Mouse (Mus musculus): ENCODE measurements around the gene Kmt2c.
"Not testable (repeated sequence)": the region's sequence is repeated elsewhere in the genome, so short reads cannot be mapped to it uniquely, and the experiment has no call there.

Gene Kmt2c

DNA sequence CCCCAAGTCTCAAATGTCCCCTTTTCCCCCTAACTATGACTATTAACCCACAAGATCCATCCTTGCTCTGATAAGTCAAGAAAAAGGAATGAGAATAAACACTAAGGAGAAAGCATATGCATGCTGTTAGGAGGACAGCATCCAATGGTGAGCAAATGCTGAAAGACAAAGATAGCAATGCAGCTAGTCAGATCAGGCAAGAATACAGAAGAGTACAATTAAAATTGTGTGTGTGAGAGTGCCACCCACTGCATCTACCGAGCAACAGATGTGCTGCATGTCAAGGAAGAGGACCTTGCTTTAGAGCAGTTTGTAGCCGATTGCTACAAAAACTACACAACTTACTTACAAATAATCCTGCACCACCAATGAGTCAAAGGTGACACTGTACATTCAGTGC lies 145.1 kb downstream of the Kmt2c start:
- no peak for DNase-seq

- no peak for DNase-seq
Observed at GRCm38 (mm10) chr5:25331322-25331721, 167.3 kb downstream of the Kmt2c start.

GRCm38 (mm10) chr5:25313881-25314280 lies 184.7 kb downstream of the Kmt2c start:
- peak; percentile 57 to 59 for DNase-seq

GRCm38 (mm10) chr5:25310226-25310625 lies 188.4 kb downstream of the Kmt2c start:
- no peak for DNase-seq

- DNase-seq, result no peak
Observed at GRCm38 (mm10) chr5:25296830-25297229, 201.8 kb downstream of the Kmt2c start.

- no peak for DNase-seq
Observed at GRCm38 (mm10) chr5:25283988-25284387, 214.6 kb downstream of the Kmt2c start.

- no peak for DNase-seq
Observed at GRCm38 (mm10) chr5:25276365-25276764, 222.2 kb downstream of the Kmt2c start.

DNA sequence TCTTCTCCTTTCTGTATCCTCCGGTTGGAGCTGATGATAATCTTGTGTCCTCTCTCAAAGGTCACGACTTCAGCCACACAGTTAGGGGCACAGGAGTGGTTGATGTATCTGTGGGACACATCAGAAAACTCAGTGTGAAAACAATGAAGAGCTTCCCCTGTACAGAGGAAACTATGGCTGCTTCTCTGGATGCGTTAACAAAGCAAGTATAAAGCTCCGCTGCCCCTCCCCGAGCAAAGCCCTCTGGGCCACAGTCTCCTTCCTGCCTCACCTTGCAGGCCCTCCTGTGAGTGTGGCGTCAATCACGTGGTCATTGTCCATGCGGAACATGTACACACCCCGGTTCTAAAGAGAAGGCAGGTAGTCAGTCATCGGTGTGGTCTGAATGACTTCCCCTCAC lies 223.0 kb downstream of the Kmt2c start:
- no peak for DNase-seq

DNA sequence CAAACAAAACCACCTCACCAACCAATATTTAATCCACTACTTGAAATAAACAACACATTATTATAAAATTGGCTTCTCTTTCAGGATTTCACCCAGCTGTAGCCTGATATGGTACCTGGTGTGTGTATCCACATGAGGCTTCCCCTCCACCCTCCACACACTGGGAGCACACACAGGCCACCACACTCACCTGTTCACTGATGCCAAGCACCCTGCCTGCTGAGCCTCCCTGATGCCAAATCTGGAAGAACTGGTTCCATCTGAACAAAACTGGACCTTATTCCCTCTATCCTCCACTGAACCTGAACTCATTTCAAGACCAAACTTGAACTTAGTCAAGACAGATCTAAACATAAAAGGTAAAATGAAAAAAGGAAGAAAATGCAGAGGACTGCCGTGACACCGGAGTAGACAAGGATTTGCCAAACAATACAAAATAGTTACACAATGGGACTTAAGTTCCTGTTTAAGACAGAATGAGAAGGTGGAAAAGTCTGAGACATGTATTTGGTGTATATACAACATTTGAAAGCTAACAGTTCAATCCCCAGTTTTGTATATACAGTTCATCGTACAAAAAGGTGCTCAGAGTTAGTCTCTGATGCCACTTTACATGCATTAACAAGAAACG lies 230.2 kb downstream of the Kmt2c start:
- DNase-seq, result no peak

DNA sequence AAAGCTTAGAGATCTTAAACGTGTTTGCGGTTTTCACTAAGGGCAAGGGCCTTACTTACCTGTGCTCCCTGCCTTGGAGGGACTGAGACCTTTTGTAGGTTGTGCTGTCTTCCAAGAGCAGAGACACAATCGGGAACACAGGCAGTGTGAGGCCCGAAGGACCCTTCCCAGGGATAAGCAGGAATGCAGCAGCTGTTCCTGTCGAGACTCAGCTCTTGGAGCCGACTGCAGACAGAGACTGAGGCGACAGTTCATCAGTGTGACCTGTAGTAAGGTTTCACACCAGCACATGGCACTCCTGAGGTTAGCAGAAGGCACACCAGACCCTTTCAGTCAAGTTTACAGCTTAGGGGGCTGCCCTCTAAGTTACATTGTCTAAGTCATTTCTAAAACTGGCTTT lies 236.3 kb downstream of the Kmt2c start:
- no peak for DNase-seq

DNA sequence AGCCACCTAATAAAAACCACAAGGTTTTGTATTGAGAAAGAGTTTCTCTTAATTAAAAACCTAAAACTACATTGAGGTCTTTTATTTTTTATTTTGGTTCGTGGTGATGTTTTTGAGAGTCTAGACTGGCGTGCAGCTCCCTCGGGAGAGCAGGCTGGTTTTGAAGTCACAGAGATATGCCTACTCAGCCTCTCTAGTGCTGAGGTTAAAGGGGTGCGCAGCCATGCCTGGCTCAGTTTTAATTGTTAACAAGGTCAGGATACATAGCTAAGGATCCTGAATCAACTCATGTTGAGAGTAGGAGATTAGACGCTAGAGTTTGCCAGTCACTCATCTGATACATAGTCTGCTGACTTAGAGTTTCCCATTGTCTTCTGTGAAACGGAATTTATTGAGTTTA lies 237.1 kb downstream of the Kmt2c start:
- no peak for DNase-seq

- no peak for DNase-seq
Observed at GRCm38 (mm10) chr5:25256686-25257085, 241.9 kb downstream of the Kmt2c start.

DNA sequence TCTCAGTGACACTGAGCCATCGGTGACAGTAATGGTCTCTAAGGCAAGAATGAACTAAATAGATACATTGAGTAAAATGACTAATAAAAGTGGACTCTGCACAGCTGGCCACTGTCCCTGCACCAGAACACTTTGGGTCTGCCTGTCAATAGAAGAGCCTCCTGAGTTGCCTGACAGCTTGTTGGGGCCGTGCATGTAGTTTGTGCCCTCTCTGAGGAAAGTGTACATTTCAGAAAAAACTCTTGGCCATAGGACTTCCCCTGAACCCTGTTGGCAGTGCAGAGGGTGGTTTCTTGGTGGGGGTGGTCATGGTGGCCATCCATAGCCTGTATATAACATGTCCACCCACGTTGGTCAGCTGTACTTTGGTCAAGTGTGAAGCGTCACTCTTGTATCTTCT lies 244.1 kb downstream of the Kmt2c start:
- no peak for DNase-seq

DNA sequence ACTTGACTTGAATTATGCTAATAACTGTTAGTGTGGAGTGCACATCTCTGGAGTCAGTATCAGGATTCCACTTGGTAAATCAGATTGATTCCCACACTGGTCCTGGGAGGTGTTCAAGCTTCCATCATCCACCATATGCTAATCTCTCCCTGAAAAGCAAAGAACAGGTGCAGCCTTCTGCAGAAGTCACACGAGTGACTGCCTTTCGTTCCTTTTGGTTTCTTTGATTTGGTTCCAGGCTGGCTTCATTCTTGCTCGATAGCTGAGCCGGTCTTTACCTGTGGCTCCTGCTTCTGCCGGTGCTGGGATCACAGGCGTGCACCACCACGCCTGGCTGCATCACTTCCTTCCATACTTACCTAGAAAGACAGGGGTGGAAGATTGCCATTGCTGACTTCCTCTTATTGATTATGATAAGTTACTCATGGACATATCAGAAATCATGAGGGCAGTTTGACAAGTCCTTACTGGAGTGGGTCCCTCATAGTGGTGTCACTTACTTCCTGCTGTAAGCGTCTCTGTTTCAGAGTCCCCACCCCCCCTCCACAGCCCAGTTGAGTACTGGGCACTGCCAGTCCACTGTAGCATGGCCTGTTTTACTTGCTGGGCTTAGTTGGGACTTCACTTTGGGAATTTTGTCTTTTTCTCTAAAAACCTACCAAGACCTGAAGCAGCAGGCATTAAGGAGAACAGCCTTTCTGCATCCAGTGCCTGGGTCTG lies 245.6 kb downstream of the Kmt2c start:
- DNase-seq, result no peak

DNA sequence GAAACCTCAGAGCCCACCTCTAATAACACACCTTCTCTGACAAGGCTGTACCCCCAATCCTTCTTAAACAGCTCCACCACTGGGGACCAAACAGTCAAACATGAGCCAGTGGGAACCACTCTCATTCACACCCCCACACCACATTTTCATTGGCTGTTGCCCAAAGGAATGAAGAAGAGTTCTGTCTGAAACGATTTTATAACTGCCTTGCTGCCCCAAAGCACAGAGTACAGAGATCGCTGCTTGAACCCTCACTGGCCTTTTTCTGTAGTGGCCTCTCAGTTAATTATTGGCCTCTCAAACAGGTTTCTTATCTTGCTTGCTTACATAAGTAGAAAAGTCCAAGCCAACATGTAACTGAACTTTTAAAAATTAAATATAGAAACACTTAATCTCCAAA lies 246.2 kb downstream of the Kmt2c start:
- DNase-seq, result no peak

GRCm38 (mm10) chr5:25247036-25247435 lies 251.5 kb downstream of the Kmt2c start:
- DNase-seq, result no peak

DNA sequence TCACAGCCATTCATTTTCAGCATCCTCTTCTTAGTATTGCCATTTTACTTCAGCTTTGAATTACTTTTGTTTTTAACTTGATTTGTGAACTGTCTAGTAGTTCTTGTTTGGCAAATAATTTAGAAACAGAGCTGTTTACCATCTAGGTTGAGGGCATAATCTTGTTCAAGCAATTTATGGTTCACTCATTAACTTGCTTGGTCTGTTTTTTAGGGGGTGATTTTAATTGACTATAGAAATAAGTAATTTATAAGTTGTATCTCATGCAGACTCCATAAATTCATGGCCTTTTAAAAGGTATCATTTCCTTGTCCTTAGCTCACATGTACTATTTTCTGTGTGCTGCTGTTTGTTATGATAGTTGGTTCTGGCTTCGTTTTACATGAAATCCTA lies 252.1 kb downstream of the Kmt2c start:
- DNase-seq, result no peak

DNA sequence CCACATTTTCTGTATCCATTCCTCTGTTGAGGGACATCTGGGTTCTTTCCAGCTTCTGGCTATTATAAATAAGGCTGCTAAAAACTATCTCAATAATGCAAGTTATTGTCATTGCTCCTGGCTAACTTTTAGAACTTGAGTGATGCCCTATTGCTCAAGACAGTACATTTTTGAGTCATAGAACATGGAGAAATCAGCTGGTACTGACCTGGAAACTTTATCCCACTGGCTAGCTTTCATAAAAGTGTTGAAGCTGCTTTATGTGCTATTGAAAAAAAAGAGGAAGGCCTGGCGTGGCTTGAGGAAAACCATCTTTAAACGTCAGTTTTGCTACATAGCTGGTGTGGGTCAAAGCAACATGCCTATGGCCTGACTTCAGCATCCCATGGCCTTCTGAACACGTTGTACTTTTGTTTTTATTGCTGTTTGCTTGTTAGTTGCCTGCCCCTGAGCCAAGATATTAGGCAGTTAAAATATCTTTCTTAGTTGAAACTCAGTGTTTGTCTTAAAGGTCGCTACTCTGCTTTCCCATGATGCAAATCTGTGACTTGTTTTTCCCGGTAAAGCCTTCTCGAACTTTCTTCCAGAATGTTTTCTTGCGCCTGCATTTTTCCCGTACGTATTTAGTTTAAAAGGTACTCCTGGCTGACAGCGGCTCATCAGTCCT lies 252.6 kb downstream of the Kmt2c start:
- DNase-seq, result no peak

GRCm38 (mm10) chr5:25243101-25243500 lies 255.5 kb downstream of the Kmt2c start:
- DNase-seq, result no peak

- DNase-seq, result not testable (repeated sequence)
Observed at GRCm38 (mm10) chr5:25224377-25224776, 274.2 kb downstream of the Kmt2c start.

GRCm38 (mm10) chr5:25222752-25223702 lies 275.6 kb downstream of the Kmt2c start, which contains the start of gene E130116L18Rik:
Gene E130116L18Rik (minus strand): TSS chr5:25223153.
- DNase-seq, result peak; percentile 97
